In genomic region chr6:3463594-3463993, GRCm38 (mm10) we compare ENCODE assay signal across 22 mouse cellular contexts. TPM values are rescaled to one million over a fixed set of nuclear protein-coding genes. Genes with fewer than 3 reads are reported as not detected.
"Had no signal": no experiment of that assay in that cellular context is flagged by ENCODE, and none has a peak within 500 bp of the region (broad histone marks: within the 10 kb centered on the region; RNA-seq: fewer than 3 reads in every experiment).

No protein-coding gene starts in this region.

- ATAC-seq: liver, postnatal 0 days; midbrain, embryonic 16.5 days had no signal

- DNase-seq: liver, postnatal 0 days; lung, postnatal 10 days; lung, postnatal 4 days; midbrain, embryonic 14.5 days; retina, postnatal 1 day; right cerebral cortex, adult 18-20 months; right cerebral cortex, postnatal 25 days; right cerebral cortex, postnatal 4 days; spleen, adult 18-20 months; thymus, adult 2 months; thymus, postnatal 25 days; thymus, postnatal 4 days had no signal

- H3K9ac ChIP-seq: liver, embryonic 15.5 days; liver, postnatal 0 days; lung, embryonic 14.5 days; midbrain, embryonic 12.5 days; neural tube, embryonic 13.5 days; neural tube, embryonic 15.5 days; stomach, embryonic 15.5 days had no signal

- H3K4me3 ChIP-seq: liver, embryonic 15.5 days; midbrain, embryonic 10.5 days; midbrain, embryonic 12.5 days; myocyte; neural tube, embryonic 13.5 days; neural tube, embryonic 15.5 days; stomach, embryonic 15.5 days had no signal

- H3K27me3 ChIP-seq: liver, embryonic 15.5 days; midbrain, embryonic 12.5 days; neural tube, embryonic 13.5 days; neural tube, embryonic 15.5 days; stomach, embryonic 15.5 days had no signal

- H3K4me2 ChIP-seq: liver, embryonic 15.5 days; lung, embryonic 14.5 days; midbrain, embryonic 12.5 days; neural tube, embryonic 13.5 days; neural tube, embryonic 15.5 days; stomach, embryonic 15.5 days had no signal

- H3K9me3 ChIP-seq: liver, embryonic 15.5 days; midbrain, embryonic 10.5 days; midbrain, embryonic 12.5 days; neural tube, embryonic 13.5 days; neural tube, embryonic 15.5 days; stomach, embryonic 15.5 days had no signal

- H3K4me1 ChIP-seq: liver, embryonic 15.5 days; midbrain, embryonic 12.5 days; neural tube, embryonic 13.5 days; neural tube, embryonic 15.5 days; stomach, embryonic 15.5 days had no signal

- H3K36me3 ChIP-seq: liver, embryonic 15.5 days; midbrain, embryonic 10.5 days; midbrain, embryonic 12.5 days; neural tube, embryonic 13.5 days; neural tube, embryonic 15.5 days; stomach, embryonic 15.5 days had no signal

- H3K27ac ChIP-seq: liver, embryonic 15.5 days; midbrain, embryonic 10.5 days; midbrain, embryonic 12.5 days; neural tube, embryonic 13.5 days; neural tube, embryonic 15.5 days; stomach, embryonic 15.5 days; stomach, postnatal 0 days had no signal

RNA-seq across cellular contexts. Expression of gene Hepacam2, which starts 34.5 kb away (rescaled TPM):
- polyA plus RNA-seq: liver, embryonic 15.5 days; myocyte had no signal
